Mouse (Mus musculus) limb, embryonic 15.5 days (tissue): Measurements from ENCODE around the gene Tmie. TPM values are rescaled to one million over a fixed set of nuclear protein-coding genes. Genes with fewer than 3 reads are reported as not detected.
A peak's percentile ranks its signal among the peaks of the same experiment; 100 is the strongest.

Experiments
- ATAC-seq: fragments of 200-750 bp; cut with Nextera tagmentation; 2 replicates; pipeline ENCODE4 v1.8.0; 2017; ENCODE audit warnings: low read depth, moderate TSS enrichment; ENCODE audit not compliant: insufficient number of reproducible peaks, low FRiP score, low TSS enrichment
- H3K27ac ChIP-seq: fragments of 300-500 bp; sonication (generic); 2 replicates; pipeline ENCODE4 v1.5.1; 2015; ENCODE audit warnings: moderate library complexity, mild to moderate bottlenecking, inconsistent platforms
- H3K27me3 ChIP-seq: fragments of 300-500 bp; sonication (generic); 2 replicates; pipeline ENCODE4 v1.6.1; 2015; ENCODE audit warnings: inconsistent platforms
- H3K36me3 ChIP-seq: fragments of 300-500 bp; sonication (generic); 2 replicates; pipeline ENCODE4 v1.6.1; 2015; ENCODE audit warnings: inconsistent platforms
- H3K4me1 ChIP-seq: fragments of 300-500 bp; sonication (generic); 2 replicates; pipeline ENCODE4 v1.6.1; 2015; ENCODE audit warnings: inconsistent platforms
- H3K4me2 ChIP-seq: fragments of 300-500 bp; sonication (generic); 2 replicates; pipeline ENCODE4 v1.6.1; 2015; ENCODE audit warnings: mild to moderate bottlenecking, inconsistent platforms
- H3K4me3 ChIP-seq: fragments of 300-500 bp; sonication (generic); 2 replicates; pipeline ENCODE4 v1.5.1; 2015; ENCODE audit warnings: mild to moderate bottlenecking, inconsistent platforms
- H3K9ac ChIP-seq: fragments of 300-500 bp; sonication (generic); 2 replicates; pipeline ENCODE4 v1.6.1; 2015; ENCODE audit warnings: inconsistent platforms
- H3K9me3 ChIP-seq: fragments of 300-500 bp; sonication (generic); 2 replicates; pipeline ENCODE4 v1.6.1; 2016; ENCODE audit warnings: inconsistent platforms
- WGBS: fragments of 180-500 bp; shearing (Covaris S2); methylation state at CpG from one replicate; pipeline ENCODE4 v1.1.7; 2015; 5-methylcytosine and 5-hydroxymethylcytosine counted together
- polyA plus RNA-seq: library from polyadenylated mRNA; unstranded; fragments of >200 nt; fragmentation: Nextera tagmentation; extraction: Ambion mirVana; gene quantifications from 2 replicates; pipeline ENCODE4 v1.2.1, GENCODE M21; 2015

Tmie gene
- 0.93 and 1.1 TPM in 2 replicates for polyA plus RNA-seq

DNA sequence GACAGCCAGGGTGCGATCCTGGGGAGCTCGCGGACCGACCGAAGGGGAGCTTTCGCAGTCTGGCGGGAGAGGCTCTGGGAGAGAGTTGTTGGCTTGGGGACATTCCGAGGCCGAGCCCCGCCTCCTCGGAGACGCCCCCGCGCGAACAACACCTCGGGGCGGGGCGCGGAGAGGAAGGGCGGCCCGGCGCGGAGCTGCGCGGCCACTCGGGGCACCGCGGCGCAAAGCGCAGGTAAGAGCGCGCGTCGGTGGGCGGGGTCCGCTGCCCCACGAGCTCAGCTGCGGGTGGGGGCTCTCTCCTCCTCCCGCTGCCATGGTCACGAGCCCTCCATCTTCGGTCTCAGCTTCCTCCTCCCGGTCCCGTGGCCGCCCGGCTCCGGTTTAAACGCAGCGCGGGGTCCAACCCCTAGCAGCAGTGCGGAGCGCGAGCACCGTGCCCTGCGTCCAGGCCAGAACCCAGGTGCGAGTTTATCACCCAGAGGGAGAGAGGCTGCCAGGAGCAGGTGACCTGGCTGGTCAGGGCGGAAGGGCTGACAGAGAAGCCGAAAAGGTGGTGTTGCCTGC is at the start of gene Tmie:
Tmie (minus strand) TSS at position 116 of the 564 bp plus-strand sequence.
- WGBS = under 1% methylated on average over 53 of the region's 57 CpGs

DNA sequence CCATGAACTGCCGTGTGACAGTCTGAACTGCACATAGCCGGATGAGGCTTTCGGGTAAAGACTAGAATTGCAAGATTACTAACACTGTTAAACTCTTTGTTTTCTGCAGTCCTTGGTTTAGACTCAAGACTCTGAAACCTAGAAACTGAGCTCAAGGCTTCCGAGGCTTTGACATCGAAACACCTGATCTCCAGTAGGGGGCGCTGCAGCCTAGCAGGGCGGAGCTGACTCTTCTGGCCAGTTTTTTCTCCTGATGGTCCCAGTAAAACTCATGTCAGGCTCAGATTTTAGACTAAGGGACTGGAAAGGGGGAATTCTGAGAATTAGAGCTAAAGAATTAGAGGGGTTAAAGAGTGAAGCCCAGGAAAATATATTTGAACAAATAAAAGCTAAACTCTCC is 42.8 kb upstream of the Tmie start:
- no peak overlapping the region for H3K4me3 ChIP-seq
- H3K27ac ChIP-seq = no peak overlapping the region
- H3K27me3 ChIP-seq = no peaks in the 10 kb centered on the region
- H3K4me2 ChIP-seq = no peak overlapping the region
- no peaks in the 10 kb centered on the region for H3K4me1 ChIP-seq
- ATAC-seq = no peak
- 16% methylated on average over 7 of the region's 7 CpGs for WGBS
- no peaks in the 10 kb centered on the region for H3K9me3 ChIP-seq
- no peak overlapping the region for H3K9ac ChIP-seq
- no peaks in the 10 kb centered on the region for H3K36me3 ChIP-seq

More for the DNA sequence above, at the start of gene Tmie:
- Histone ChIP-seq H3K27me3 (peaks cover 11% of the 10 kb centered on the region; the same call in 1 of the 2 replicates), H3K27ac (peak within 1 kb of the TSS; percentile 47), H3K4me2 (peak within 1 kb of the TSS; percentile 86), H3K4me1 (peaks cover 25% of the 10 kb centered on the region), H3K9ac (peak within 1 kb of the TSS; percentile 26), H3K36me3 (no peaks in the 10 kb centered on the region), H3K4me3 (peak within 1 kb of the TSS; percentile 52), H3K9me3 (no peaks in the 10 kb centered on the region)
- ATAC-seq = peak; percentile 54

DNA sequence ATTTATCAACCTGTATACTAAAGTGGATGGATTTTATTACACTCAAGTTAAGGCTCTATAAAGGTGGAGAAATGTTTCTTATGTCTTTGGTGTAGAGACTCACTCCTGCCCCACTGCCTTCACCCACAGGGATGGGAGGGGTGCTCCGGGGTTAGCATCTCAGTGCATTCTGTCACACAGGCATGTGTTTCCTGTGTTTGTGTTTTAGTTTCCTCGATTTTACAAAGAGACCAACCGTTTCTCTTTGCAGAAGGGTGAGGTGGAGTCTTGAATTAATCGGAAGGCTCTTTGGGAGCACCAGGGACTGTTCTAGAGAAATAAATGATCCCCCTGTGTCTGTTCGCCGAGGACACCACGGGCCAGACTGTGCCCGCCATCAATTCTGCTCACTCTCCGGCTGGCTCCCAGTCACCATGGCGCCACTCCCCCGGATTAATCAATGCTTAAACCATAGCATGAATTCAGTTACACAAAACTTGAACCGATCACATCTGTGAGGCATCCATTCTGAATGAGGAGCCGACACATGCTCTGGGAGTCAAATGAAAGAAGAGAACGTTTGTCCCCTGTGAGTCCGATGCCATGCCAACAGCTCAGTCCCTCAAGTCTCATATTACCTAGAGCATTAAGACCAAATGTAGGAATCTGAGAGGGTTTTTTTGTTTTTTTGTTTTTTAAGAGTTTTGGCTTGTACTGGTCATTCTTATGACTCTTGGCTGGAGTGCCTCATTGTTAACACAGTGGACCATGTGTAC is 40.9 kb upstream of the Tmie start:
- Histone ChIP-seq H3K4me2 (no peak overlapping the region), H3K9me3 (no peaks in the 10 kb centered on the region), H3K4me1 (no peaks in the 10 kb centered on the region), H3K4me3 (no peak overlapping the region), H3K27me3 (no peaks in the 10 kb centered on the region), H3K36me3 (no peaks in the 10 kb centered on the region), H3K9ac (no peak overlapping the region), H3K27ac (no peak overlapping the region)
- 64% methylated on average over 15 of the region's 15 CpGs for WGBS
- no peak for ATAC-seq

DNA sequence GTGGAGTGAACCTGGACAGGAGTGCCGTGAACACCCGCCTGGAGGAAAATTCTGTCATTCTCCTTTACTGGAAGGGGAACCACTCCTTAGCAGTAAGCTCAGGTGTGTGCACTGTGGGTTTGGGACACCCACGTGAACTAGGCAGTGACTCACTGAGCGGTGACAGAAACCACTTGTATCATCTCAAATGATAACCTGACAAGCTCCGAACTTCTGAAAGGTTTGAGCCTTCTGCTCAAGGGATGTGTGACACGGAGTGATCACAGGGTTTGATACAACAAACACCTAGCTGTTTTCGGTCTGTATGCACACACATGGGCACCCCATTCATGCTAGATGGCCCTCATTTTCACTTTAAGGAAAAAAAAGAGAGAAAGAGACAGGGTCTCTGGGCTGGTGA is 36.9 kb upstream of the Tmie start, which contains the start of gene Fam240a:
Fam240a (minus strand) TSS at position 76 of the 400 bp plus-strand sequence.
- H3K9me3 ChIP-seq = no peaks in the 10 kb centered on the region
- H3K4me3 ChIP-seq = no peak within 1 kb of the TSS
- no peak within 1 kb of the TSS for H3K9ac ChIP-seq
- no peaks in the 10 kb centered on the region for H3K36me3 ChIP-seq
- ATAC-seq = no peak
- no peak within 1 kb of the TSS for H3K27ac ChIP-seq
- WGBS = 82% methylated on average over 7 of the region's 7 CpGs
- no peak within 1 kb of the TSS for H3K4me2 ChIP-seq
- no peaks in the 10 kb centered on the region for H3K27me3 ChIP-seq
- no peaks in the 10 kb centered on the region for H3K4me1 ChIP-seq

DNA sequence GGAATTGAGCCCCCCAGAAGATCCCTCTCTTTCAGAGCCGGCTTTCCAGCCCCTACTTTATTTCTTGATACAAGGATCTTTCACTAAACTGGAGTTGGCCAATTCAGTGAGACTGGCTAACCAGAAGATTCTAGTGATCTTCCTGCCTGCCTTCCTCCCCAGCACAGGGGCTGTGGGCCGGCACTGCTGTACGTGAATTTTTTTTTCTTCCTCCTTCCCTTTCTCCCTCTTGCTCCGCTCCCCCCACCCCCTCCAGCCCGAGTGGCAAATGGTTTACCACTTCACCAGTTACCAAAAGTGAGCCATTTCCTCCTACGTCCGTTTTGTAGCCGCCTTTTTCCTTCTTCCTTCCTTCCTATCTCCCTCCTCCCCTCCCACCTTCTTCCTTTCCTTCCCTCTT is 35.6 kb upstream of the Tmie start:
- H3K9ac ChIP-seq = no peak overlapping the region
- no peak overlapping the region for H3K4me3 ChIP-seq
- ATAC-seq = no peak
- H3K36me3 ChIP-seq = no peaks in the 10 kb centered on the region
- H3K27ac ChIP-seq = no peak overlapping the region
- H3K4me2 ChIP-seq = no peak overlapping the region
- no peaks in the 10 kb centered on the region for H3K9me3 ChIP-seq
- no peaks in the 10 kb centered on the region for H3K4me1 ChIP-seq
- WGBS = 67% methylated on average over 8 of the region's 8 CpGs
- H3K27me3 ChIP-seq = no peaks in the 10 kb centered on the region

DNA sequence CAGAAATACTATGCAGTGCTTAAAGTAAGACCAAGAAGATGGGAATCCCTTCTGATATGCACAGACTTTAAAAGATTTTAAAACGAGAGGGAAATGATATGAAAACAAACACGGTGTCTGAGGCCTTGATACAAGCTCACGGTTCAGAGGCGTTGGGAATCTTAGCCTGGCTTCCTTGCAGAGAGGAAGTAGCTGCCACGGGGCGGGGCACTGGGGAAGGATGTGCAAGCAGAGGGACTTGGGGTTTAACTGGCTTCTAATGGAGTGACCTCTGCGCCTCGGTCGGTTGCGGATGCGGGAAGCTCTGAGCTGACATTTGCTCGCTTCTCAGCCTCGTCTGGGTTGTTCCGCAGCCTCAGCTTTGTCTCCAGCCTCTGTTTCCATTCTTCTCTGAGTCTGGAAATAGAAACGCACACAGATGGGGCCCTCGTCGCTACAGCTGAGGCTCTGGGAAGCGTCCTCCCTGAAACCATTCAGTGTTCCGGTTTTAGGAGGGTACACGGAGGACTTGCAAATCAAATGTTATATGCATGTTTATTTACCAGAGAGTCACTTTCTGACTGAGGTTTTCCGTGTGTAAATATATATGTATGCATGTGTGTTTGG is 34.8 kb upstream of the Tmie start:
- ATAC-seq = no peak
- Histone ChIP-seq H3K9me3 (no peaks in the 10 kb centered on the region), H3K4me1 (no peaks in the 10 kb centered on the region), H3K4me2 (no peak overlapping the region), H3K4me3 (no peak overlapping the region), H3K9ac (no peak overlapping the region), H3K27ac (no peak overlapping the region), H3K27me3 (no peaks in the 10 kb centered on the region), H3K36me3 (no peaks in the 10 kb centered on the region)
- WGBS = 62% methylated on average over 21 of the region's 21 CpGs

DNA sequence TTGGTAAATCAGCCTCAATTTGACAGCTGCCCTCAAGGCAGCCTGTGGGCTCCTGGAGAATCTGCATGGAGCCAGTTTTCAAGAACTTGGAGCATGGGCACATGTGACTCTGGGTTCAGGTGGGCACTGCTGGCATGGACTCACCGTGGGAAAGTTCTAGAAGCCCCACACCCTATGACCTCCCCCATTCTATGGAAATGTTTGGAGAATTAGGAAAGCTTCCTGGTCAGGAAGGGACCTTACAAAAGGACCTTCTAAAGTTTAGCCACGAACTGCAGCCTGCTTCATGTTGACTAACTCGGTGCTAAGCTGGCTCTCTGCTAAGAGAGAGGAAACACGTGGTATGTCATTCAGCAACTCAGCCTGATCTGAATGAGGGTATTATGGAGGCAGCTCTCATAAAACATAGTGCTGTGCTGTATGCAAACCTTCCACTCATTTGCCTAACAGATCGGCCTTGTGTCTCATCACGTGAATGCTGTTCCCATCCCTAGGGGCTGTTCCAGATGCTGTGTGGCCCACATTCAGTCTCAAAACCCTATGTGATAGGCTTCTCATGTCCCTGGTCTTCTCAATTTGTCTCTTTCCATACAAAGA is 29.6 kb upstream of the Tmie start:
- Histone ChIP-seq H3K27ac (peak overlapping the region; percentile 48; the same call in 1 of the 2 replicates), H3K9me3 (no peaks in the 10 kb centered on the region), H3K36me3 (no peaks in the 10 kb centered on the region), H3K27me3 (no peaks in the 10 kb centered on the region), H3K9ac (no peak overlapping the region), H3K4me3 (no peak overlapping the region), H3K4me2 (no peak overlapping the region), H3K4me1 (no peaks in the 10 kb centered on the region)
- 0 out of 2 replicates have a peak, but pooled peaks have one; percentile 37 for ATAC-seq
- 65% methylated on average over 6 of the region's 6 CpGs for WGBS

DNA sequence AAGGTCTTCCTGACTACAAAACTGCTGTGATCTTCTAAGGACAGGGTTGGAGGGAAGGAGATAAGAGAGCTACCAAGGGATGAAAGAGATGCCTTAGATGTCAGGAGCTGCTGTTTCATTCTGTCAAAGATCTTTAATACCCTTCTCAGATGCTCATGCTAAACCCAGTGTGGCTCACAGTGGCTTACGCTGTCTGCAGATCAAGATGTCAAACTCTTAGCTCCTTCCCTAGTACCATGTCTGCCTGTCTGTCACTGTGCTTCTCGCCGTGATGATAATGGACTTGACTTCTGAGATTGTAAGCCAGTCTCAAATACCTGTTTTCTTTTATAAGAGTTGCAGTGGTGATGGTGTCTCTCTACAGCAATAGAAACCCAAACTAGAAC is 28.7 kb upstream of the Tmie start:
- no peak for ATAC-seq
- Histone ChIP-seq H3K9ac (no peak overlapping the region), H3K9me3 (no peaks in the 10 kb centered on the region), H3K4me3 (no peak overlapping the region), H3K27ac (no peak overlapping the region), H3K27me3 (no peaks in the 10 kb centered on the region), H3K4me1 (no peaks in the 10 kb centered on the region), H3K4me2 (no peak overlapping the region), H3K36me3 (no peaks in the 10 kb centered on the region)
- WGBS = 96% methylated on average over 3 of the region's 3 CpGs

DNA sequence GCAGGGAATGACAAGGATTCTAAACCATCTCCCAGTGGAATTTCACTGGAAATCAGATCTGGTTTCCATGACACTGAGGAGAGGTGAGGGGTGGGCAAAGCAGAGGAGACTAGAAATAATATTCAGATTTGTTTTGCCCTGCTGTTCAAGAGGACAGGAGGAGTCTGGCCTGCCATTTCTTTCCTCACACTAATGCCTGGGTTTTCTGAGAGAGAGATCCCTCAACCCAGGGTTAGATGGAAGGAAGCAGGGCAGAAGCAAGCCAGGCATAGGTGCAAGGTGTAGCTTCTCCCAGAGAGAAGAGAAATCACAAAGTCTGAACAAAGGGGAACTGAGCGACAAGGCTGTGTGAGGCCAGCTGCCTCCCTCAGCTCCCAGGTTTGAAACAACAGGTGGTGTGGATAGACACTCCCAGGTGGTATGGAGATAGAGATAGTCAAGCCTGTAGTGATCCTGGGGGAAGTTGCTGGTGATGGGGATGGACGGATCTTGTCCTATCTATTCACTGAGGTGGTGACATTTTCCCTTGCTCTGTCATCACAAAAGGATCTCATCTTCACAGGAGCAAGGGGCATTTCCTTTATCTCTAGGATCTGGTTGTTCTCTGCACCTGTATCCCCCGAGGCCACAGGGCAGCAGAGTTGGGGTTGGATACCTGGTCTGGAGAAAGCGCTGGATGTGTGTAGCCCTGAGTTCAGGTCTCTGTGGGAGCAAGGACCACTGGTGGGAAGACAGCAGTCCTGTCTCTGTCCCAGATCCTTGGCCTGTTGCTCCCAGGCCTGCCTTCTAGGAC is 28.1 kb upstream of the Tmie start:
- H3K27ac ChIP-seq = no peak overlapping the region
- no peak for ATAC-seq
- no peaks in the 10 kb centered on the region for H3K27me3 ChIP-seq
- no peak overlapping the region for H3K4me2 ChIP-seq
- H3K9ac ChIP-seq = no peak overlapping the region
- H3K36me3 ChIP-seq = no peaks in the 10 kb centered on the region
- H3K4me3 ChIP-seq = no peak overlapping the region
- H3K9me3 ChIP-seq = no peaks in the 10 kb centered on the region
- no peaks in the 10 kb centered on the region for H3K4me1 ChIP-seq
- WGBS = 78% methylated on average over 4 of the region's 4 CpGs

DNA sequence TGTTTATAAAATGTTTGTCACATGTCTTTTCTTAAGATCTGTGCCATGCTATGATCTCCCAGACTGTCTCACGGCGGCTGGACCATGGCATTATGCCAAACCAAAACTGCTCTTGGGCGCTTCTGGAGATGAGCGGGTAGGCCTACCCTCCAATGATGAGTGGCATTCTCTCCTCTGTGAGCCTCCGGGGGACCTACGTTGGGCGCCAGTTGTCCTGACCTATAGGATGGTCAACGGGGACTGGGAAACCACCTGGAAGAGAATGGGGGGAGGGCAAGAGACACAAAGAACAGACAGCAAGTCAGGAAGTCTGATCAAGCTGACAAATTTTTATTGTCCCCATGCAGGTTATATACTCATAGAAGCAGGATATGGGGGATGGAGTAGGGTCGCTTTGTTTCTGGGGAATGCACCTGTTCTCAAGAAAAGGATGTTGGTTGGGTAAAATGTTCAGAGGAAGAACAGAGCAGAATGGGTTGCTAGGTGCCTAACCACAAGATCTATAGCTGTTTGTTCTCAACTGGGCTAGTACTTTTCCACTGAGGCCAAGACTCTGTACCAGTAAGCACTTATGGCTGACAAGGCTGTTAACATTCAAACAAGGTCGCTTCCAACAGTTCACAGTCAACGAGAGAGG is 27.4 kb upstream of the Tmie start:
- Histone ChIP-seq H3K36me3 (no peaks in the 10 kb centered on the region), H3K4me1 (no peaks in the 10 kb centered on the region), H3K27me3 (no peaks in the 10 kb centered on the region), H3K27ac (no peak overlapping the region), H3K4me2 (no peak overlapping the region), H3K9me3 (no peaks in the 10 kb centered on the region), H3K9ac (no peak overlapping the region), H3K4me3 (no peak overlapping the region)
- ATAC-seq = no peak
- WGBS = 93% methylated on average over 11 of the region's 11 CpGs

DNA sequence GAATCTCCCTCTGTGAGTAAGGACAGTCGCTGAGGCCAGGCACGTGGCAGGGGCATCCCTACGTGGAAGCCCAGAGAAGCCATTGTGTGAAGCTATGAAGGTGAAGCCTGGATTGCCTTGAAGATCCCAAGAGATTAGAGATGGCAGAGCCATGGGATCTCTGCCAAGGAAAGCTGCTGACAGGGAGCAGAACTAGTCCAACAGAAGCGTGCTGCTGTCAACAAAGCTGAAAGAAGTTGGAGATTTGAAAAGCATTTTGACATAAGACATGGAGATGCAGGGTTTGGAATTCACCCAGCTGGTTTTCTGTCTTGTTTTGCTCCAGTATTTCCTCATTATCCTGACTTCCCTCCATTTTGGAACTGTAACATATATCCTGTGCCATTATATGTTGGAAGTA is 22.4 kb upstream of the Tmie start:
- Histone ChIP-seq H3K4me1 (no peaks in the 10 kb centered on the region), H3K9me3 (no peaks in the 10 kb centered on the region), H3K4me2 (no peak overlapping the region), H3K27ac (no peak overlapping the region), H3K27me3 (no peaks in the 10 kb centered on the region), H3K9ac (no peak overlapping the region), H3K4me3 (no peak overlapping the region), H3K36me3 (no peaks in the 10 kb centered on the region)
- ATAC-seq = no peak
- WGBS = 74% methylated on average over 4 of the region's 4 CpGs
